Mouse (Mus musculus) B cell, adult 2 months (primary cell): ENCODE data around the gene Map3k4.
A peak's percentile ranks its signal among the peaks of the same experiment; 100 is the strongest.

Experiments
- DNase-seq, 2 experiments: peaks; one replicate each; pipeline ENCODE4 v3.0.0; 2022

Map3k4 gene

DNA sequence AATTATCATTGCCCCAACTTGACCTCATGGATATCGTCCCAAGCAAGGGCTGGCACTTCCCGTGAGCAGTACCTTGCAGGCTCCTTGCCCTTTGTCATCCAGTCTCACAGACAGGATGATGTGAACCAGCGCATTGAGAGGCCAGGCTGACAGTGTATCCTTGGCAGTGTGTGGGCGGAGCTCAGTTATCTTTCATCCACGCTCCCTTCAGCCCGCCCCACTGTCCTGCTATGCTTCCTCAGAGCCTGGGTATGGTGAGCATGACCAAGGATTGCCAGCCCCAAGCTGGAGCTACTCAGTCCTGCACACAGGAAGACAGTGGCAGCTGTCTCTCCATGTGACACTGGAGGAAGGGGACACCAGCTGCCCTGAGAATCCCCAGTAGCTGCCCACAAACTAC, 102.4 kb downstream of the Map3k4 start:
- DNase-seq: no peak

DNA sequence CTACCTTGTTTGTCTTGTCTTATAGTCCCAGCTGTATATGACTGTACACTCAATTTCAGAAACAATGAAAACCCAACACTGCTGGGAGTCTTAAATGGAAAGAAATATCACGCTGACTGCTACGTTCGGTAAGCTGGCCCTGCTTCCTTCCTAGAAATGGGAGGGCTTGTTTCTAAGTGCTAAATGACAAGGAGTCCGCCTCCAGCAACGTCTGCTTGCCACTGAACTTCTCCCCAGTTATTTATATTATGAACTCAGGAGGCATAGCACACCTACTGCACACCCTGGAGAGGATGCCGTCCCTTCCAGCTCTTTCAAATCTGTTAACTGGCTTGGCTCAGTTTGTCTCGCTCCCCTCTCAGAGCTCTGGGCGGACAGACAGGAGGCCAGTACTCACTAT, 105.2 kb downstream of the Map3k4 start:
- DNase-seq: no peak

DNA sequence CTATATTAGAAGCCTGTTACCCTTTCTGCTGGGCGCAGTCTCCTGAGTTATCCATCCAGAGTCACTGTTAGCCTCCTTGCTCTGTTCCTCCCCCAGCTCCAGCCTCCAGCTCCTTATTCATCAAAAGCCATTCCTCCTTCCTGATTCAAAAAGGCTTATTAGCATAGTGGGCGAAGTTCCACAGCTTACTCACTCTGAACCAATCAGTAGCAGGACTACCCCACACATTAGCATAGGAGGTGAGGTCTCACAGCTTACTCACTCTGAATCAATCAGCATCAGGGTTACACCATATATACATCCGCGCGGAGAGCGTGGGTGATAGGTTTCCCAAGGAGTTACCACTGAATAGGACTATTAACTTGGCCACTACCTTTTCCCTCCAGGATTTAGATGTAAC, 106.3 kb downstream of the Map3k4 start:
- no peak for DNase-seq

DNA sequence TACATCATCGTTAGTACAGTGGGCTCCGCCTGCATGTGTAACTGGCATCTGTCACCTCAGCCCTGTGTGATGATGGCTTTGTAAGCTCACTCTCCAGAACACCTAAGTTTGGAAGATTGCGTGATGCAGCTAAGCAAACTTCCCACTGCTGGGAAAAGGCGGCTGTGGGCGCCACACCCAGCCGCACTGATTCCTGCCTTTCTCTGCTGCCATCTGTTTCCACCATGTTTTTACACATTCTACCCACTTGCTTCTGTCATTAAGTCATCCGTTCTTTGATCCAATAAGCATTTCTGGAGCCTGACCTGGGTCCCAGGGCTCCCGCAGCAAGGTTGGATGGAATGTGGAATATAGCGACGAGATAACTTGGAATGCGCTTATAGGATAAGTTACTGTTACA, 106.7 kb downstream of the Map3k4 start:
- no peak for DNase-seq

DNA sequence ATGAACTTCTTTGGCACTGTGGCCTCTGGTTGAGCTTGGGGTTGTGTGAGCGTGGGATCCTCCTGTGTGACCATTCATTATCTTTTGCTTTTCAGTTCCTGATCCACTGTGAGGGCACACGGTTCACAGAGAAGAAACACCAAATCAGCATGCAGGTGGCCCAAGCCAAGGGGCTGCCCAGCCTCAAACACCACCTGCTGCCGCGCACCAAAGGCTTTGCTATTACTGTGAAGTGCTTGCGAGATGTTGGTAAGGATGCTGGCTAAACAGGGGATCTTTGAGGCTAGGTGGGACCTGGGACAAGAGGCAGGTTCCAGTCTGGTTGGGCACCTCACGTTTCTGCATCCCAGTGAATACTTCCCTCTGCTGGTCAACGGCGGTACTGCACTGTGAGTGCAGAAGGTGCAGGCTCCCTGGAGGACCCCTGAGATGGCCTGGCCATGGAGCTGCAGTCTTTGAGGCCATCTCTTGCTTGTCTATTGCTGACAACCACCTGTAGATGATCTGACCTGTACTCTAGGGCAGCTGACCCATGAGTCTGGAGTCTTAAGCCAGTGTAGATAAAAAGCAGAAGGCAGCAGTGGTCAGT, 108.0 kb downstream of the Map3k4 start:
- DNase-seq: peak; percentile 92 to 93

DNA sequence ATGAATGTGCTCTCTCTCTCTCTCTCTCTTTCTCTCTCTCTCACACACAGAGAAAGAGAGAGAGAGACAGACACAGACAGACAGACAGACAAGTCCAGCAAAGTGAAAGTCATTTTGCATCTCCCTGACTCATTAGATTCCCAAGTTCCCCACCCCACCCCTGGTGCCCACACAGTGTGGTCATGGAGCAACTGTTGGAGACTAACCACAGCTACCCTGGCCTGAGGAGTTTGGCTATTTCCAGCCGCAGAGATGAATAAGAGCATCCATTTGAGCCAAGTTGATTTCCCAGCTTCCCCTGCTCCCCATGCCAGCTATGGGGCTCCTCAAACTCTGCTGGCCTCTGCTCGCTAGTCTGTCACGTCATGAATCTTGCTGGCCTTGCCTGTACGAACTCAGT, 109.1 kb downstream of the Map3k4 start:
- DNase-seq: no peak

DNA sequence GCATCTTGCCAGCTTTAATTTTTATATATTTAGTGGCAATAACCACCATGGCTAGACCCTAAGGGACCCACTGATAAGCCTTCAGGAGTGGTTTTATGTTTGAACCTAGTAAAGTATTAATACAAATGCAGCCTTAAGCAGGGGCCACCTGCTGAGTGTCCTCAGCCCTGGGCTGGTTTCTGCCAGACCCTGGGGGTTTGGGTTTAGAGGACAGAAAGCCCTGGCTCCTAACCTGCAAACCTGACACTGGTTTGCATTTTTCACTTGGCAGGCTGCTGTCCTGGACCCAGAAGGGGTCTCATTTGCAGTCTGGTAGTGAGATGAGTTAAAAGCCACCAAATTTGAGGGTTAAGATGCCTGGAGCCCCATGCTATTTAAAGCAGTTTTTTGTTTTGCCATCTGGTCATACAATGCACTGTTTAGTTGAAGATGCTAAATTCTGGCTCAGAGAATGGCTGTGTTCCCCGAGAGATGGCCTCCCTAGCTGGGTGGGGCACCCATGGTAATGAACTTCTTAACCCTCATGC, 111.5 kb downstream of the Map3k4 start:
- no peak for DNase-seq

DNA sequence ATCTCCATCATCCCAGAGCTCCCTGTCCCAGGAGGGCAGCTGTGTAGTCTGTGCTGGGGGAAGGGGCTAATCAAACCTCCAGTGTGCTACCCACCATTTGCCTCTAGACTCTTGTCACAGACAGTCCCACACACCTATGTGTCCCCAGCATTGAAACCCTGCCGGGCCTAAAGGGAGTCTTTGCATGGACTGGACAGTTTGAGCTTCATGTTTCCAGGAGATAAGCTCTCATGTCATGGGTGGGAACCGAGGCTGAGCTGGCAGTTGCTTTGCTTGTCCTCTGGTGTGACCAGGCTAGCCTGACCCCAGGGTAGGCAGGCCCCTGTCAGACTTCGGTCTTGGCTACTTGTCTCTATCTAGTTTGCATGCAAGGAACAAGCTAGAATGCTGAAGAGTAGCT, 112.3 kb downstream of the Map3k4 start:
- no peak for DNase-seq

DNA sequence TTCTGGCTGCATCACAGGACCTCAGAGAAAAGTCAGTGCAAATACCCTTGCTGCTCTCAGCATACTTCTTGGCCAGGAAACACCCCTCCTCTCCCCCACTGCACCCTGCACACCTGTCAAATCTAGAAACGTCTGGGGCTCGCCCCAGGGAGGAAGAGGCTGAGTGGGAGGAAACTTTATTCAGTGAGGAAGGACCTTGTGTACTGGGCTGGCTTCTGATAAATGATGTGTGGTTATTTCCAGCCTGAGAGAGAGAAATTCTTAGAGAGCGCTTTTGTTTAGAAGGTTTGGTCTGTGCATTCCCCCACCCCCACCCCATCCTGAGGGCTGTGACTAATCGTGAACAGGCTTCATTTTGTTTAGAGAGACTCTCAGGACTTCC, 112.9 kb downstream of the Map3k4 start:
- DNase-seq: no peak

DNA sequence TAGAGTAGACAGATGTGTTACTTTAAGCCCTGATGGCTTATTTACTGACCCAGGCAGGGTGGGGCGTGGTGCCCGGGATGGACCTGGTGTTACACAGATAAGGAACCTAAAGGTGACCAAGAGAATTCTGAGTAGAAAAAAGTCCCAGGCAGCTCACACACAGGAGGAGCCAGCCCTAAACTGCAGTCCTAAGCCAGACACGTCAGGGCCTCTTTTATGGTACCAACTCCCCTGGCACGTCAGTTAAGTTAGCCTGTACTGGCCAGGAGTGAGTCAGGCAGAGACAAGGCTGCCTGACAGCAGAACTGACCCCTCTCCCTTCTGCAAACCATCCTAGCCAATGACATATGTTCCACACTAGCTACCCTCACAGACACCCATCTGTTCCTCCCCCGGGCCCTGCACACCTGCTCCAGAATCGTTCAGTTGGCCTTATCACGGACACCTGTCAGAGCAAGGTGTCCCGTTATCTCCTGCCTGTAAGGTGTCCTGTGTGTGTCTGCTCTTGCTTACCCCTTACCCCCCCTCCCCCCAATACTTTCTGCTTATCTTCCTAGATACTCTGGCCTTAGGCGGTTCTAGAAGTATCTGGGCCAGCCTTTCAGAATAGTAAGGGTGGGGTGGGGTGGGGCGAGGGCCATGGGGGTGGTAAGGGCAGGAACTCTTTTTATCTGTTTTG, 113.4 kb downstream of the Map3k4 start:
- no peak for DNase-seq

DNA sequence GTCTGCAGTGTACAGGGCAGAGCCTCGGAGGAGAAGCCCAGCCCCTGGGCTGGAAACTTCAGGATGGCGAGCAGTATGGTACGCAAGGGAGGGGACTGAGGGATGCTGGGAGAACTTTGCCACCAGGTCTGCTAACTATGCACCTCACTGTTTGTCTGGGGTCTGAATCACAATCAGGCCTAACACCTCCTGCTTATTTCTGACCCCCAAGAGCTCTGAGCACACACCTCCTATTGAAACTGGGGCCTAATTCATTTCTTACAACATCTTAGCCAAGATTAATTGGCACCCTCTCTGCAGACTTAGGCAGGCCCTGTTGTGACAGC, 113.9 kb downstream of the Map3k4 start:
- no peak for DNase-seq

DNA sequence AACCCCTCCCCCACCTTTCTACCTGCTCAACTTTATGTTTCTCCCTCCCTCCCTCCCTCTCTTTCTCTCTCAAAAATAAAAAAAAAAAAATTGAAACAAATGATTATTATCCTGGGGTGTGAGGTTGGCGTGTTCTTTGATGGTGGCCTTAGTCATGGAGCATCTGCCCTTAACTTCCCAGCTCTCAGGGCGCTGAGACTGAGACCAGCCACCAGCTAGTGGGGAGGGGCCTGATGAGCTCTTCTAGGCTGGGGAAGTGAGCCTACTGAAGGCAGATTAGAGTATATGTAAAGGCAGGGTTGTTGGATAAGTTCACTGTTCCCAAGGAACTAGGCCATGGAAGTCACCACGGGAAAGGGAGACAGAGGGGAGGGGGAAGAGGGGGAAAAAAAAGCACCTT, 114.3 kb downstream of the Map3k4 start:
- no peak for DNase-seq

DNA sequence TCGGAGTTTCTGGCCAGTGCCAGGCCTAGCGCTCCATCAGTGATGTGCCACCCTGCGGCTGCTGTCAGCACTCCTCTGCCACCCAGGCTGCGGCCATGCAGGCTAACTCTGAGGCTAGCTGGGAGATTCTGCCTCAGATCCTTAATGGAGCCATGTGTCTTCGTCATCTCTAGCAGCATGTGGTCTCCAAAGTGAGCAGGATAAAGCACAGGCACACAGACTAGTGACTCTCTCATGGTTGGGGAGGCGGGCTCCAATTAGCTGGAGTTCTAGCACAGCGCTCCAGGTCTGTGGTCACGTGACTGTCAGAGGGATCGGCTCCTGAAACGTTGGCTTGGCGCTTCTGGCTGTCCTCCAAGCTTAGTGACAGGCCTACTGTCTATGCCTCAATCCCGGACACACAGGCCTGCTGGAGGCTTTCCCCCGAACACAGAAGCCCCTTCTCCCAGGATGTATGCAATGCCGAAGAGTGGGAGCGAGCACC, 115.1 kb downstream of the Map3k4 start:
- DNase-seq: no peak

DNA sequence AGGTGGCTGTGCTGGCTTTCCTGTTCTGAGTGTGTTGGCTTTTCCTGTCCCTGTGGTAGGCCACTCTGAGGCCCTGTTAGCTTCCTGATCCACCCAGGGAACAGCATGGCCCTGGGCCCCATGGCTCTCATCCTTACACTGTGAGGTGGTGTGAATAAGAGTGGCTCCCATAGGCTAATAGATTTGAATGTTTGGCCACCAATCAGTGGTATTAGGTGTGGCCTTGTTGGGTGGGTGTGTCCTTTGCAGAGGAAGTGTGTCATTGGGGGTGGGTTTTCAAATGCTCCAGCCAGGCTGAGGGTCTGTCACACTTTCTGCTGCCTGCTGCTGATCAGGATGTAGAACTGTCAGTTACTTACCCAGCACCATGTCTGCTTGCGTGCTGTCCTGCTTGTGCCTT, 117.5 kb downstream of the Map3k4 start:
- DNase-seq: no peak

DNA sequence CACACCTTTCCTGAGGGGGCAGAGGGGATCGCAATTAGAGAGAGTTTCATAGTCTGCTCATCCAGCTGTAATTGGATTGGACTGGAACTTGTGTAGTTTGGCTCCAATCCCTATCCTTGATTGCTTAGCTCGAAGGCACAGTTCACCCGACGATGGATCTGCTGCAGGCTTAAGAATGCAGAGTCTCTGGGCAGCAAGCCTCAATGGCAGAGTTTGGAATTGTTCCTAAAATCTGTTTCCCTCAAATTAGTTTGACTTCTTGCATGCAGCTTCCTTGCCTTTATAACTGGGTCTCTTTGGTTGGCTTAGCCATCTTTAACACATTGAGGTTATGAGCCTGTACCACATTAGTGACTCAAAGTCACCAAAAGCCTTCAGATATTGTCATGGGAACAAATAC, 118.7 kb downstream of the Map3k4 start:
- no peak for DNase-seq

DNA sequence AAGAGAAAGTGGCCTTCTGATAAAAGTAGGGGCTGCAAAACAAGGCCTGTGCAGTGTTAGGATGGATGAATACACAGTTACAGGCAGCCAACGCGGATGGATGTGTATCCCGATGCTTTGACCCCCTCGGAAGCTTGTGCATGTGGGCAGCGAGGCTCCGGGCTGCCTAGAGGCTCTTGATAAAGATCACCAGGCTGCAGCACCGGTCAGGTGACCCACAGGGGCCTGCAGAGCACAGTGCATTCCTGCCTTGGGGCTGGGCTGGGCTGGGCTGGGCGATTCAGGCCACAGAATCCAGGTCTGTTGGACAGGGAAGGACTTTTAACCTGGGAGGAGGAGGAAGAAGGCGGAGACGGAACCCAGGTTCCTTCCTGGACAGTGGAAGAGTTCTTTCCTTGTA, 123.0 kb downstream of the Map3k4 start:
- no peak for DNase-seq

DNA sequence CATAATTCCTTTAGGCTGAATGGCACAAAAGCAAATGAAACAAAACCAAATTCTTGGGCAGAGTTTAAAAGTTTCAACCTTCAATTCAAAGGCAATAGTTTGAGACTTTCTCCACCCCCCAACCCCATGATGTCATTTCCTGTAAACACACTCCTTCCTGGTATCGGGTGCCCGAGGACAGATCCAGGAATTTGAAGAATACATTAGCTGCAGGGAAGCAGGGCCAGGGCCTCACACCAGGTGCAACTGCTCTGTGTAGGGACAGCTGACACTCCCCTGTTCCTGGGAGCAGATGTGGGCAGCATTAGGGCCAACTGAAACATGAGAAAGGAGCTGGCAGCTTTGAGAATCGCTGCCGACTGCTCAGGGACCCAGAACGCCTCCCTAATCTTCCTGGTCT, 123.5 kb downstream of the Map3k4 start:
- DNase-seq: no peak

DNA sequence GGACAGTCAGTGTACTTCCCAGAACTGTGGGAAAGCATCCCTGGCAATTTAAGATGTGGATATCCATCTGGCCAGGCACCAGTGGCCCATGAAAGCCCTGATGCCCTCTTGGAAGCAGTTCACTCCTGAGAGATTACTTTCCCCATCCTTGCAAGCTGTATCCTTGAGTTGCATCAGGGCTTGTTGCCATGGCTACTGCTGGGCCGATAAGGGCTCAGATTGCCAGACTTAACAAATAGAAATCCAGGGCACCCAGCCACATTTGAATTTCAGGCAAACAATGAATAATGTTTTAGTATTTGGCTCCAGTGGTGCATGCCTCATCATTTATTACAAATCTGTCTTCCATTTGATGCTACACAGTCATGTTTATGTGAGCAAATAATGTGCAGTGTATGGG, 130.8 kb downstream of the Map3k4 start:
- no peak for DNase-seq

DNA sequence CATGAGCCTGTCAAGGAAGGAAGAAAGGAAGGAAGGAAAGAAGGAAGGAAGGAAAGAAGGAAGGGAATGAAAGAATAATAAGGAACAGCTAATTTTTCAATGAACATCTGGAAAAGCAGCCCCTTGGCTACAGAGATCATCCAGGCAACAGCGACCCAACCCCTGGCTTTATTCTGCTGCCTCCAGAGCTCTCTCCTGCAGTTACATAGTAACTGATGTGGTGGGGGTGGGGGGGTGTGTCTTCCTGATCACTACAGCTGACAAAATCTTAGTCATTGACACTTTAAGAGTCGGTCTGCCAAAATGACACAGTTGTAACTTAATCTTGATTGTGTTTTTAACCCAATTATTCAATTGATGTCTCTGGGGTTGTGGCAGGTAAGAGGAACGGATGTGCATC, 132.3 kb downstream of the Map3k4 start:
- no peak for DNase-seq

DNA sequence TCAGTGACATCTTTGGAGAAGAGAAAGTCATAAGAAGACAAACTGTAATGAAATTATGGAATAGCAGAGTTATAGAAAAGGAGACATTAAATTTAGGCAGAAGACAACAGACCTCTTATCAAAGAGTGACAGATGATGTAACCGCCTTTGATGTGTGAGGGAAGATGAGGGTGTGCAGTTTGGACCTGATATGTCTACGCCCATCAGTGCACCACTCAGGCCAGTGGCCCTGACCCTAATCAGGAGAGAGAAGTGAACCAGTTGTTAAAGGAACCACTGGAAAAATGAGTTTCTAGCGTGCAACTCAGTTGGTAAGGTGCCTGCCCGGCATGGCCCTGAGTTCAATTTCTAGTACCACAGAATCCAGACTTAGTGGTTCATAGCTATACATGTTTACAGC, 132.7 kb downstream of the Map3k4 start:
- no peak for DNase-seq

DNA sequence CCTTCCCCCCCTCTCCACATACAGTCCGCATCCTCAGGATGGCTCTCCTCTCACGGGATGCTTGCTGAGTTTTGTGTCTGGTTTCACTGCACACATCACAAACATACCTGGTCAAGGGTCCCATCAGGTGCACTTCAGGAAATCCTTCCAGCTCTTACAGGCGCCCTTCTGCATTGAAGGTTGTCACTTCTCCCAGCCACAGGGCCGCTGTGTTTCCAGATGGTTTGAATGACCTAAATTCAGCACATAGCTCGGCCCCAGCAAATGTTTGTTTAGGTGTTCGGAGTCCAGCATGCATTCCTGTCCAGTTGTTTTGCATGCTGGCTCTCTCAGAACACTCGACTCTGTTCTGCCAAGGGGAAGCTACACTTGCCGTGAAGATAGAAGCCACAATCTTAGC, 134.3 kb downstream of the Map3k4 start:
- no peak for DNase-seq

DNA sequence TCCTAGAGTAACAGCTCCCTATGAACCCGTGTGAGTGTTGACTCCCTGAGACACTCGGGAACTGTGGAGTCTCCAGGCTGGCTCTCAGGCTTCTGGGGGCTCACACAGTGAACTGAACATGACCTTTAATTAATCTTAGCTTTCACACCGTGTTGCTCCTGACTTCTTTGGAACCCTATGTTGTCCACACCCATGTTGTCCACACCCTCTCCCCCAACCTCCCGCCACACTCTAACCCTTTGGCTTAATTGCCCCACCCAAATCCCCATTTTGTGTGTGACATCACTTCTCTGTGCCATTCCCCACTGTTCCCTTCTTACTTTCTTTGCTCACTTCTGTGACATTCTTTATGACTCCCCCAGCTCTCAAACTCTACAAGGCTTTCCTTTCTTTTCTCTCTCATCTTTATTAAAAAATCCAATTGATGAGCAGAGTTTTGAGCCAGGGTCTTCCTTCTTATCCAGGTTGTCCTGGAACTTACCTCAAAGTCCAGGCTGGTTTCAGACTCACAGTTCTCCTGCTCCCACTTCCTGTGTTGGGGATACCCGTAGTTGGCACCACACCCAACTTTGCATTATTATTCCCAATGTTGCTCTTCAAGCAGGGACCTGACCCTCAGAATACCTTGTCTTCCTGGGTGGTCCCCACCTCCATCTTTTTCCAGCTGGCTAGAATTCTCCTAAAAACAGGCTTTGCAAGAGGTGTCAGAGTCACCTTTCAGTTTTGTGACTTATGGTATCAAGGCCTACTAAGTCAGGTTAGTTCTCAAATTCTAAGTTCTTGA, 135.7 kb downstream of the Map3k4 start:
- no peak for DNase-seq

DNA sequence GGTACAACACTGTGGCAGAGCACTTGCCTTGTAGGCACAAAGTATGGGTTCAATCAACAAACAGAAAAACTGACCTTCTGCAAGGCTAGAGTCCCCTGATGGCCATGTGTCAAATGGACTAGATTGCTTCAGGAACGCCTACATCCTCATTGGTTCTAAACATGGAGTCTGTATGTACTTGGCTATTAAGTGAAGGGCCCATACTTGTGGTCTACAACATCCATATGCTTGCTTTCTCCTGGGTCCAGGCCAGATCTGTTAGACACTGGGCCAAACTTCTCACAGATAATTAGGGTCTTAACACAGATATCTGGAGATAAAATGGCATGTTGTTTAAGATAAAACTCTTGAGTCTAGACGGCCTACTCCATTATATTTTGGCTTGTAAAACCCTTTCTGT, 138.8 kb downstream of the Map3k4 start:
- DNase-seq: no peak

DNA sequence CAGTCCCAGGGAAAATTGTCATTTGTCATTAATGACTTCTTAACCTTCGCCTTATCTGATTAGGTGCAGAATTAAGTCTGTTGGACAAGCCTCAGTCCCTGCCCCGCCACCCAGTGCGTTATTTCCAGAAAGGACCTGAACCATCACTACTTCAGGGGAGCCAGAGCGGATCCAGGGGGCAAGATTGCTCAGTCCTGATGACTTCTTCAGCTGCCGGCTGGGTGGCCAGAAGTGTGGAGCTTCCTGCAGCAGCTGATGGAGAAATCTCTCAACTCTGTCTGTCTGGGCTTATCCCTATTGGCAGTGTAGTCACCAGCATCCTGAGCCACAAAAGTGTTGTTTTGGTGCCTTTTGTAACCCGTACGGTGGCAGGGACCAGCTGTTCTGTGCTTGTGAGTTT, 139.3 kb downstream of the Map3k4 start:
- DNase-seq: no peak
